In genomic region chr11:61409051-61409450, GRCm38 (mm10) we compare ENCODE assay signal across 8 mouse cellular contexts. TPM values are rescaled to one million over a fixed set of nuclear protein-coding genes. Genes with fewer than 3 reads are reported as not detected.
DNase-seq lines count a peak whose midpoint lies in the region; ATAC-seq and TF ChIP-seq lines count a peak whose summit lies in the region.

No protein-coding gene starts in this region.

- no peak for ATAC-seq in forebrain, embryonic 16.5 days
- ATAC-seq in midbrain, embryonic 15.5 days (replicated peaks) = no peak
- no peak for ATAC-seq in inflammation-experienced regulatory T-cells, adult 6 months
- ATAC-seq in CD4-positive, CD25-positive, alpha-beta regulatory T cell, adult 4 months = no peak

- H3K4me3 ChIP-seq in lung, adult 2 months (replicated peaks; ENCODE audit: extremely low read depth, low read depth, low read length) = peak overlapping the region; percentile 90
- peak overlapping the region; percentile 58 for H3K4me3 ChIP-seq in forebrain, embryonic 16.5 days (replicated peaks; ENCODE audit: low read length)
- peak overlapping the region; percentile 93 for H3K4me3 ChIP-seq in midbrain, embryonic 15.5 days

- DNase-seq in lung, adult 2 months = no peak
- DNase-seq in lung, postnatal 4 days = no peak
- DNase-seq in kidney, postnatal 36 days = peak; percentile 27 to 47
- DNase-seq in natural killer cell, adult 2 months (ENCODE audit: low spot score in 2 of 2) = no peak

- H3K9me3 ChIP-seq in forebrain, embryonic 16.5 days (ENCODE audit: control insufficient read depth, low read length) = no peaks in the 10 kb centered on the region
- H3K9me3 ChIP-seq in midbrain, embryonic 15.5 days = no peaks in the 10 kb centered on the region

- TF ChIP-seq CTCF in lung, adult 2 months (IDR thresholded peaks at IDR 0.05; ENCODE audit: insufficient read depth, low read length) = 0 out of 2 replicates have a peak, but pooled peaks have one; percentile 4

- H3K4me1 ChIP-seq in lung, adult 2 months (ENCODE audit: control insufficient read depth, insufficient read depth, low read length) = no peaks in the 10 kb centered on the region
- peaks cover 3% of the 10 kb centered on the region for H3K4me1 ChIP-seq in forebrain, embryonic 16.5 days (replicated peaks; ENCODE audit: control insufficient read depth, insufficient read depth, low read length)
- peaks cover 6% of the 10 kb centered on the region for H3K4me1 ChIP-seq in midbrain, embryonic 15.5 days

- H3K27ac ChIP-seq in forebrain, embryonic 16.5 days (ENCODE audit: low read length) = no peak overlapping the region
- no peak overlapping the region for H3K27ac ChIP-seq in midbrain, embryonic 15.5 days

- no peak for TF ChIP-seq POLR2A in lung, adult 2 months (IDR thresholded peaks at IDR 0.05; ENCODE audit: borderline replicate concordance, extremely low read depth, low read depth, low read length)

- H3K4me2 ChIP-seq in forebrain, embryonic 16.5 days (ENCODE audit: low read length) = peak overlapping the region; percentile 54
- H3K4me2 ChIP-seq in midbrain, embryonic 15.5 days = peak overlapping the region; percentile 48

- 11% methylated on average over 3 of the region's 3 CpGs for WGBS in lung, adult 2 months
- WGBS in forebrain, embryonic 16.5 days = 20% methylated on average over 3 of the region's 3 CpGs
- 19% methylated on average over 3 of the region's 3 CpGs for WGBS in midbrain, embryonic 15.5 days

- no peak overlapping the region for H3K9ac ChIP-seq in forebrain, embryonic 16.5 days (replicated peaks; ENCODE audit: low read depth, low read length)
- no peak overlapping the region for H3K9ac ChIP-seq in midbrain, embryonic 15.5 days

- no peaks in the 10 kb centered on the region for H3K27me3 ChIP-seq in forebrain, embryonic 16.5 days (replicated peaks; ENCODE audit: control insufficient read depth, insufficient read depth, low read length)
- no peaks in the 10 kb centered on the region for H3K27me3 ChIP-seq in midbrain, embryonic 15.5 days (replicated peaks)

- no peaks in the 10 kb centered on the region for H3K36me3 ChIP-seq in forebrain, embryonic 16.5 days (ENCODE audit: control insufficient read depth, insufficient read depth)
- no peaks in the 10 kb centered on the region for H3K36me3 ChIP-seq in midbrain, embryonic 15.5 days (replicated peaks)

RNA-seq across cellular contexts. Expression of gene Slc47a1, which starts 30.9 kb away (rescaled TPM):
- polyA plus RNA-seq in lung, adult 2 months (2012; rRNA removed) = 1.9 and 3.1 TPM in 2 replicates
- polyA plus RNA-seq in forebrain, embryonic 16.5 days (2015; fragmentation: Nextera tagmentation; extraction: Ambion mirVana) = 0.09 and 0.10 TPM in 2 replicates
- polyA plus RNA-seq in midbrain, embryonic 15.5 days (2015; fragmentation: Nextera tagmentation; extraction: Ambion mirVana) = 0.31 TPM in 2 replicates
- not detected for polyA plus RNA-seq in inflammation-experienced regulatory T-cells, adult 6 months (2017; shearing (Covaris generic))
- not detected for polyA plus RNA-seq in CD4-positive, CD25-positive, alpha-beta regulatory T cell, adult 4 months (2017; shearing (Covaris generic))

RNA-seq across cellular contexts. Expression of gene Rnf112, which starts 44.9 kb away (rescaled TPM):
- polyA plus RNA-seq in lung, adult 2 months (2012; rRNA removed) = 0.27 and 0.44 TPM in 2 replicates
- 22.6 and 35.7 TPM in 2 replicates for polyA plus RNA-seq in forebrain, embryonic 16.5 days (2015; fragmentation: Nextera tagmentation; extraction: Ambion mirVana)
- 34.4 and 38.5 TPM in 2 replicates for polyA plus RNA-seq in midbrain, embryonic 15.5 days (2015; fragmentation: Nextera tagmentation; extraction: Ambion mirVana)
- polyA plus RNA-seq in inflammation-experienced regulatory T-cells, adult 6 months (2017; shearing (Covaris generic)) = not detected
- not detected for polyA plus RNA-seq in CD4-positive, CD25-positive, alpha-beta regulatory T cell, adult 4 months (2017; shearing (Covaris generic))

Comparison
In these comparisons a context has a peak if more than half of its experiments do, and no peak if none do; other contexts are left out.
1. DNase-seq: peak in kidney, postnatal 36 days (2 of 2); none in lung, adult 2 months (single experiment), lung, postnatal 4 days (0 of 2) and natural killer cell, adult 2 months (0 of 2).
2. RNA of gene Rnf112, which starts 44.9 kb away (polyA plus RNA-seq): 34.4 to 38.5 TPM in midbrain, embryonic 15.5 days and 22.6 to 35.7 TPM in forebrain, embryonic 16.5 days; 0.27 to 0.44 TPM in lung, adult 2 months, not detected in inflammation-experienced regulatory T-cells, adult 6 months and not detected in CD4-positive, CD25-positive, alpha-beta regulatory T cell, adult 4 months; every median in the first group is over 10 times any median in the second.
3. Peak in every context shown above with its lines, with median percentiles within 50 percentile points of each other: H3K4me3 ChIP-seq.